Mouse (Mus musculus): ENCODE measurements around the gene Ints6.
A peak's percentile ranks its signal among the peaks of the same experiment; 100 is the strongest.

The Ints6 gene

GRCm38 (mm10) chr14:62761036-62761881 lies at the start of gene Ints6:
Gene Ints6, minus strand, starts transcription at chr14:62761169.
- DNase-seq (ENCODE audit: low spot score in 2 of 2): peak; percentile 99

- no peak for DNase-seq (ENCODE audit: low spot score in 2 of 2)
Measured at GRCm38 (mm10) chr14:62808661-62809523, 47.9 kb upstream of the Ints6 start.

DNA sequence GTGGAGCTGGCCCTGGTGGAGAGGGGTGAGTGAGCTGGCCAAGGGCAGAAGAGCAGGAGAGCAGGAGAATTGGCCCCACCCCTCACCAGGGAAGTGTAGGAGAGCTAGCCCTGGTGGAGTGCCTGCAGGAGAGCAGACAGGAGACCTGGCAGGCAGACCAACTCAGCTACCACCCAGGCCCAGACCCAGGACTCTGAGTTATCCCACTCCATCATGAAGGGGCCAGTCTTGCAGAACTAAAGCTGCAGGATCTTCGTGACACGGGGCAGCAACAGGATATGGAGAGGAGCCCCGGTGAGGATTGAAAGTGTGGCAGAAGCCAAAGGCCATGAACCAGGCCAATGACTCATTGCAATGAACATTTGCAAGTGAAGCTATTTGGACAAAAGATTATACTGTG lies 46.0 kb upstream of the Ints6 start:
- DNase-seq (ENCODE audit: low spot score in 2 of 2): no peak

- DNase-seq (ENCODE audit: low spot score in 2 of 2): no peak
Measured at GRCm38 (mm10) chr14:62803204-62803603, 42.2 kb upstream of the Ints6 start.

DNA sequence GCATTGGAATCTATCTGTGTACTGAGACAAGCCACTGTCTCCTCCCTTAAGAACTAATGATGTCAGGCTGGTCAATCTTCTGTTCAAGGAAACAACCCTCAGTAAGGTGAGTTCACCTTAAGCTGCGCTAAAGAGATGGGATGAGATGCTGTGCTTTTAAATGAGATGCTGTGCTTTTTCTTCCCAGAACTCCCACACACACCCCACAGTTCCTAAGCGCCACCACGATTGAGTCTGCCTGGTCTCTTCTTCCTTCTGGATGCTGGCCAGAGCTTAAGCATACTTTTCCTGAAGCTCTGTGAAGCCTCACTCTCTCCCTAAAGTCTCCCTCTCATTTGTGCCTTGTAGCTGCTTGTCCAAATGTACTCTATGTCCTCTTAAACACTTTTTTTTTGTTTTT lies 39.8 kb upstream of the Ints6 start:
- peak; percentile 34 to 37 for DNase-seq (ENCODE audit: low spot score in 2 of 2)

- DNase-seq (ENCODE audit: low spot score in 2 of 2): no peak
Measured at GRCm38 (mm10) chr14:62798608-62799101, 37.7 kb upstream of the Ints6 start.

DNA sequence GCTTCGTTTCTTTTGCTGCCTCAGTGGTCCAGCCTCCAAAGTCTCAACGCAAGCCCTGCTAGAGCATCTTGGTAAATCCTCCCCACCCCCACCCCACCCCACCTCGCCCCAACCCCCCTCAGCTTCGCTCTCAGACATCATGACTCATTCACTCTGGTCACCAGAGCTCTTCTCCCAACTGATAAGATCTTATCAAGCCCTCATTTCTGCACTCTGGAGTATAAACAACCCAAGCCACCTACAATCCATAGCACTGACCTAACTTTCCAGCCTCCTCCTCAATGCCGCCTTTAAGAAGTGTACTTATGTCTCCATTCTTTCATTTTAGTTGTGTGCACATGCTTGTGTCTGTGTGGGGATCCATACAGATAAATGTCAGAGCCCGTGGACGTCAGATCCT lies 34.8 kb upstream of the Ints6 start:
- DNase-seq (ENCODE audit: low spot score in 2 of 2): no peak

DNA sequence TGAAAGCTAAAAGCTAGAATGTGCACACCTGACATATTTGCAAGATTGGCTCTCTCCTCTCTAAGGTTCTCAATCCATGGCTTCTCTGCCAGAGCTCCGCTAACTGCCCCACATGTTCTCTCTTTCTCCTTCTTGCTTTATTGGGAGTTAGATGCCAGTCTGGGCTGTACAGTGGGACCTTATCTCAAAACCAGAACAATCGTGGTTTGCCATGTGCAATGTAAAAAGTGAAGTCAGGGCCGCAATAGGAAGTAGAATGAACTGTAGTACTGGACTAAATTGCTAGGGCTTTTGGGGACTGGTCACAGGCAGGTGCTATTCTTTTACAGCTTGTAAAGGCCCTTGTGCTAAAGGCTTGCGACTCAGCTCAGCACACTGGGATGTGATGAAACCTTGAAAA lies 28.3 kb upstream of the Ints6 start:
- no peak for DNase-seq (ENCODE audit: low spot score in 2 of 2)

GRCm38 (mm10) chr14:62782981-62783380 lies 22.0 kb upstream of the Ints6 start:
- DNase-seq (ENCODE audit: low spot score in 2 of 2): no peak

DNA sequence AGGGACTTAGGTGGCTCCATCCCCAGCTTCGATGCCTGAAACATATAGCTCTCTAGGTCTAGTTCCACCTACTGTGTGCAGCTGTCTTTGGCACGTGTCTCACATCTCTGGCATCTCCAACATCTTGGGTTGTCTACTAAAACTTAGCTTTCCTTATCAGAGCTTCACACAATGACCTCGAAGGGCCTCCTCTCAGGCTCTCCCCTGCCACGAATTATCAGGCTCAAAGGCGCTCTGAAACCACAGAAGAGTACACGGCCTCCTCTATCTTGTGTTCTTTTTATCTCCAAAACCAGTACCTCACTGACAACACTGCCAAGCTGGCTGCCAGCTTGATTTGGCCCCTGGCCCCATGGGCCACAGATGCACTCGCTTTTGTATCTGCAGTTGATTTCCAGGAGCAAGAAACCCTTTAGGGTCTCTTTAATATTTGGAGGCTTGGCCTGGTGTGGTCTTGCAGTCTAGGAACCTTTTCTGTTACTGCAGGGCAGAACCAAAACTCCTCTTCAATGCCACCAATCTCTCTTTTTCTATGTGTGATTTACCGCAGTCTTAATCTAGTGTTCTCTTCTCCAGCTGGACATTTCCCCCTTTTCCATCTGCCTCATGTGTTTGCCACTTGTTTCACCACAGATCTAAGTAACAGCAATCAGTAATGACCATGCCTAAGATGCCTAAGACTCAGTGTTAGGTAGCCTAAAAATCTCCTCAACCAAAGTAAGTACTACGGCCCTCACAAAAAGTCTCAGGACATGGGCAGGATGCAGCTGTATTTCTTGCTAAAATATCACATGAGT lies 19.7 kb upstream of the Ints6 start:
- DNase-seq (ENCODE audit: low spot score in 2 of 2): no peak

GRCm38 (mm10) chr14:62778095-62778494 lies 17.1 kb upstream of the Ints6 start:
- no peak for DNase-seq (ENCODE audit: low spot score in 2 of 2)

DNA sequence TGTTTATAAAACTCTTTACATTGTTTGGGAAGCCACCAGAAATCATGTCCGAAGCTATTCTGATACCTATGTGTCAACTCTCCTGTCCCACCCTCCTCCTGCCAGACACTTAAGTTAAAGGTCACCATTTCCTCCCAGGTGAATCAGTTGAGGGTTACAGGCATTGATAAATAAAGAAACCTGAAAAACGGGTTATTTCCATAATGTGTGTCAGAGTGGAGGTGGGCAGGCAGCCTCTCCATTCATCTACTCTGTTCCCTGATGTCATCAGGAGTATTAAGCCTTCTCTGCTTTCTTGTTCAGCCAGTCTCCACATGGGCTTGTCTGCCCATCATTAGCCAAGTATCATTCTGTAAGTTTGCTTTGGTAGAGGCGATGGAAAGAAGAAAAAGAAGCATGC lies 14.1 kb upstream of the Ints6 start:
- no peak for DNase-seq (ENCODE audit: low spot score in 2 of 2)

DNA sequence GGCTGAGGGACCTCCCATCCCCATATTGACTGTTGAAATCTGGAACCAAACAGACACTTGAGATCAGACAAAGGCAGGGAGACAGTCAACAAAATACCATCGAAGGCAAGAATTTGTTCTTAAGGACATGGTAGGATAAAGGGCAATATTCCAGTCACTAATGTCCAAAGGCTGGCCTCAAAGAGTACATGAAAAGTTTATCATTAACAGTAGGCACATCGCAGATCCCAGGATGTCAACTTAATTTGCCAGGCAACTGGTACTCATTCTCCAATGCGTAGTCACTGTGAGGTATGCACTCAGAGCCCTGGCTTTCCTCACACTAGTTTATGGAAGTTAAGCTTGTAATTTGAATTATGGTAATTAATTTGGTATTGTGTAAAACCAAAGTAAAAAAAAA lies 13.3 kb upstream of the Ints6 start:
- no peak for DNase-seq (ENCODE audit: low spot score in 2 of 2)

DNA sequence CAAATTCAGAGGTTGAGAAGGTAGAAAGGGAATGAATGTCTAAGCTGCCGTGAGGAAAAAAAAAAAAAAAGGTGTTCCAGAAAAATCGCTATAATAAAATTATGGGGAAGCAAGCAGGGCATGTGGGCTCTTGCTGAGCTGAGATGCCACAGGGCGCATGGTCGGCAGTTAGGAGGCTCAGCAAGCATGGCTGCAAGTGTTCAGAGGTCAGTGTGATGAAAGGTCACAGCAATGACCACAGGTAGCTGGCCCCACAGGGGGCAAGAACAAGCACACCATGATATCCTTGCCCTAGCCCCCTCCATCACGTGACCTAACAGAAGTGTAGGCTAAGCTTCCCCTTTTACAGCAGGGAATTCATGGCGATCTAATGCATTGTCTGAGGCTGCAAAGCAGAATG lies 12.8 kb upstream of the Ints6 start:
- DNase-seq (ENCODE audit: low spot score in 2 of 2): no peak

GRCm38 (mm10) chr14:62765398-62765797 lies 4.4 kb upstream of the Ints6 start:
- DNase-seq (ENCODE audit: low spot score in 2 of 2): no peak

GRCm38 (mm10) chr14:62764371-62764770 lies 3.4 kb upstream of the Ints6 start:
- DNase-seq (ENCODE audit: low spot score in 2 of 2): no peak

- DNase-seq (ENCODE audit: low spot score in 2 of 2): peak; percentile 43 to 64
Measured at GRCm38 (mm10) chr14:62761943-62762342, 974 bp upstream of the Ints6 start.

DNA sequence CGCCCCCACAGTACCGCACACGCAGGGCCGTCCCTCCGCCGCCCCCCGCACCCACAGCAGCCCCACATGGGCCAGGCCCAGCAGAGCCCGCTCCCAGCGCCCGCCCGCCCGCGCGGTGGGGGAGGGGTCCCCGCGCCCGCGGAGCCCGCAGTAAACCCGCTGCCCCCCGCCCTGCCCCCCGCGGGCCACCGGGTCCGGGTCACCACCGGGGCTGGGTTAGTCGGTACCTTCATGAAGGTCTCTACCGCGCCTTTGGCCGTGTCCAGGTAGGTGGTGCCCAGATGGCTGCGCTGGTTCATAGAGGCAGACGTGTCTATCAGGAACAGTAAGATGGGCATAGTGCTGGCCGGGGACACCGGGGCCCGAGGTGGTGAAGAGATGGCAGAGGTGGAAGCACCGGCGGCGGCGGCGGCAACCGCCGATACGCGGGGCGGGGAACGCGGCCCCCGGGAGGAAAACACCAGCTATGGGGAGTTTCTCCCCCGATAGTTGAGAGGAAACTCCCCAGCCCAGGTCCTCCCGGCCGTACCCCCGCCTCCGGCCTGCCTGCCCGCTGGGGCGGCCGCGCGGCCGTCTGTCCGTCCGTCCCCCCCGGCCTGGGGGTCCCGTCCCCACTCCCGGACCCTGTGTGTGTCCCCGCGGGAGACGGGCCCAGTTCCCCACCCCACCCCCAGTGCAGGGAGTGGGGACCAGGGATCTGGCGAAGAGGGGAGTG lies 491 bp downstream of the Ints6 start:
- peak; percentile 46 to 59 for DNase-seq (ENCODE audit: low spot score in 2 of 2)

GRCm38 (mm10) chr14:62759771-62760320 lies 1.1 kb downstream of the Ints6 start:
- DNase-seq (ENCODE audit: low spot score in 2 of 2): peak; percentile 58 to 67

DNA sequence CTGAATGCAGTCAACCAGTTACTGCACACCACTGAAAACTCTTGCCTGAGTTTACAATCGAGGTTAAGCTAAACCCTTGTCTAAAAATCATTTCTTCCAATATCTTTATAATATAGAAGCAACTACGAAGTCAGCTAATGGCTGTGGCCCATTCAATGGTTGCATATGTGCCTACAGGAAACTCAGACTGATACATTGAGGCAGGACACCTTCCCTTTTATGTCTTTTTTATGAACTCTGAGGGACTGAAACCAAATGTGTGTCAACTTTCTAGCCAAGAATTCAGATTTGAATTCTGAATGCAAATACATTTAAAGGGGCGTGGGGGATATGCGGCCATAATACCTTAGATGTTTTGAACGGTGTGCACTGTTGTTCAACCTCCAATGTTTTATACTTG lies 2.3 kb downstream of the Ints6 start:
- no peak for DNase-seq (ENCODE audit: low spot score in 2 of 2)

DNA sequence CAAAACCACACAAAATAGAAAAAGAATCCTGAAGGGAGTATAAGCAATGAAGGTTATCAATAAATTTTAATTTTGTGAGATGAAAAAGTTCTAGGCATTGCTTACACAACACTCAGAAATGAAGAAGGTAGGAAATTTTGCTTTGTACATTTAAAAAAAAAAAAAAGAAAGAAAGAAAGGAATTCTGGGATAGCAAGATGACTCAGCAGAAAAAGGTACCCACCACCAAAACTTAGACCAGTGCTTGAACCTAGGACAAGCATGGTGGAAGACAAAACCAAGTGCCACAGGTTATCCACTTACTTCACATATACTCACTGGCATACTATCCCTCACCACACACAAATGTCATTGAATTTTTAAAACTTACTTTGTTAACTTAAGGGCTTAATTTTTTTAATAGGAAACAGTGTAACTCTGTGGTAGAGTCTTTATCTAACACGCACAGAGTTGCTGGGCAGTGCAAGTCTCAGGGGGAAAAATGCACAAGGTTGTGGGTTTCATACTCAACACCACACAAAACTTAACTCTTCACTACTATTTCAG lies 5.8 kb downstream of the Ints6 start:
- no peak for DNase-seq (ENCODE audit: low spot score in 2 of 2)

Data from right cerebral cortex, adult 2 months (tissue).